ENCODE assay signal across 10 mouse cellular contexts in genomic region chr17:27685550-27685913, GRCm38 (mm10). TPM values are rescaled to one million over a fixed set of nuclear protein-coding genes. Genes with fewer than 3 reads are reported as not detected.
DNase-seq lines count a peak whose midpoint lies in the region; ATAC-seq and TF ChIP-seq lines count a peak whose summit lies in the region.
"Had no signal": no experiment of that assay in that cellular context is flagged by ENCODE, and none has a peak within 500 bp of the region (broad histone marks: within the 10 kb centered on the region; RNA-seq: fewer than 3 reads in every experiment).

No protein-coding gene starts in this region.

- no peaks in the 10 kb centered on the region for H3K9me3 ChIP-seq in lung, embryonic 14.5 days (ENCODE audit: low read depth, low read length)
- H3K9me3 ChIP-seq in forebrain, embryonic 16.5 days (ENCODE audit: control insufficient read depth, low read length) = no peaks in the 10 kb centered on the region
- no peaks in the 10 kb centered on the region for H3K9me3 ChIP-seq in limb, embryonic 15.5 days

- H3K36me3 ChIP-seq in lung, embryonic 14.5 days (ENCODE audit: insufficient read depth) = no peaks in the 10 kb centered on the region
- no peaks in the 10 kb centered on the region for H3K36me3 ChIP-seq in forebrain, embryonic 16.5 days (ENCODE audit: control insufficient read depth, insufficient read depth)
- no peaks in the 10 kb centered on the region for H3K36me3 ChIP-seq in limb, embryonic 15.5 days
- H3K36me3 ChIP-seq in small intestine, adult 2 months (ENCODE audit: control insufficient read depth, insufficient read depth, low read length) = no peaks in the 10 kb centered on the region

- no peak overlapping the region for H3K27ac ChIP-seq in lung, embryonic 14.5 days (ENCODE audit: low read depth)
- H3K27ac ChIP-seq in forebrain, embryonic 16.5 days (ENCODE audit: low read length) = no peak overlapping the region
- H3K27ac ChIP-seq in limb, embryonic 15.5 days = no peak overlapping the region
- H3K27ac ChIP-seq in small intestine, adult 2 months (ENCODE audit: insufficient read depth, low read depth, low read length) = no peak overlapping the region

- peak; percentile 9; the same call in 1 of the 2 replicates for ATAC-seq in lung, embryonic 14.5 days (ENCODE audit: insufficient read depth)
- peak; percentile 42 for ATAC-seq in forebrain, embryonic 16.5 days
- ATAC-seq in limb, embryonic 15.5 days (ENCODE audit: insufficient number of reproducible peaks, low FRiP score, low TSS enrichment, low read depth) = no peak

- TF ChIP-seq CTCF in lung, embryonic 14.5 days (IDR thresholded peaks at IDR 0.05; ENCODE audit: low read depth) = no peak
- TF ChIP-seq CTCF in small intestine, adult 2 months (IDR thresholded peaks at IDR 0.05; ENCODE audit: extremely low read depth, insufficient read length, insufficient replicate concordance, low read depth, low read length) = no peak

- 2% methylated on average over 11 of the region's 11 CpGs for WGBS in lung, embryonic 14.5 days
- WGBS in forebrain, embryonic 16.5 days = 2% methylated on average over 11 of the region's 11 CpGs
- WGBS in limb, embryonic 15.5 days = 2% methylated on average over 11 of the region's 11 CpGs
- 4% methylated on average over 11 of the region's 11 CpGs for WGBS in small intestine, adult 2 months

- DNase-seq in lung, embryonic 14.5 days = no peak
- no peak for DNase-seq in lung, postnatal 36 days
- no peak for DNase-seq in embryo, embryonic 10.5 days (ENCODE audit: low spot score)
- DNase-seq in spleen, adult 12 weeks (ENCODE audit: low spot score) = no peak
- DNase-seq in frontal cortex, postnatal 14 days (ENCODE audit: low spot score in 2 of 2) = no peak

- no peaks in the 10 kb centered on the region for H3K4me1 ChIP-seq in lung, embryonic 14.5 days (ENCODE audit: insufficient read depth)
- H3K4me1 ChIP-seq in forebrain, embryonic 16.5 days (replicated peaks; ENCODE audit: control insufficient read depth, insufficient read depth, low read length) = peaks cover 25% of the 10 kb centered on the region
- H3K4me1 ChIP-seq in limb, embryonic 15.5 days = peaks cover 22% of the 10 kb centered on the region
- H3K4me1 ChIP-seq in small intestine, adult 2 months (ENCODE audit: control insufficient read depth, insufficient read depth, insufficient read length, low read length) = peaks cover 7% of the 10 kb centered on the region; the same call in 1 of the 2 replicates

- H3K27me3 ChIP-seq in lung, embryonic 14.5 days (ENCODE audit: insufficient read depth, low read length) = peaks cover 35% of the 10 kb centered on the region
- H3K27me3 ChIP-seq in forebrain, embryonic 16.5 days (replicated peaks; ENCODE audit: control insufficient read depth, insufficient read depth, low read length) = no peaks in the 10 kb centered on the region
- H3K27me3 ChIP-seq in limb, embryonic 15.5 days = peaks cover 39% of the 10 kb centered on the region
- H3K27me3 ChIP-seq in small intestine, adult 2 months (ENCODE audit: control insufficient read depth, insufficient read depth, low read length) = peaks cover 29% of the 10 kb centered on the region

- H3K4me3 ChIP-seq in lung, embryonic 14.5 days (ENCODE audit: low read depth, low read length) = peak overlapping the region; percentile 42
- peak overlapping the region; percentile 66 for H3K4me3 ChIP-seq in forebrain, embryonic 16.5 days (replicated peaks; ENCODE audit: low read length)
- peak overlapping the region; percentile 44 for H3K4me3 ChIP-seq in limb, embryonic 15.5 days
- H3K4me3 ChIP-seq in small intestine, adult 2 months (ENCODE audit: low read depth, low read length) = peak overlapping the region; percentile 29; the same call in 1 of the 2 replicates

- TF ChIP-seq POLR2A in small intestine, adult 2 months (IDR thresholded peaks at IDR 0.05; ENCODE audit: low read depth, low read length) = no peak

- H3K4me2 ChIP-seq in lung, embryonic 14.5 days = peak overlapping the region; percentile 79
- peak overlapping the region; percentile 99 for H3K4me2 ChIP-seq in forebrain, embryonic 16.5 days (ENCODE audit: low read length)
- peak overlapping the region; percentile 94 for H3K4me2 ChIP-seq in limb, embryonic 15.5 days

- H3K9ac ChIP-seq in lung, embryonic 14.5 days = peak overlapping the region; percentile 29; the same call in 1 of the 2 replicates
- H3K9ac ChIP-seq in forebrain, embryonic 16.5 days (replicated peaks; ENCODE audit: low read depth, low read length) = peak overlapping the region; percentile 76
- no peak overlapping the region for H3K9ac ChIP-seq in limb, embryonic 15.5 days

RNA-seq across cellular contexts. Expression of gene Pacsin1, which starts 30.2 kb away (rescaled TPM):
- polyA plus RNA-seq in lung, embryonic 14.5 days (2014; fragmentation: Nextera tagmentation; extraction: Ambion mirVana) = 0.39 and 0.60 TPM in 2 replicates
- 32.9 and 44.2 TPM in 2 replicates for polyA plus RNA-seq in forebrain, embryonic 16.5 days (2015; fragmentation: Nextera tagmentation; extraction: Ambion mirVana)
- polyA plus RNA-seq in limb, embryonic 15.5 days (2015; fragmentation: Nextera tagmentation; extraction: Ambion mirVana) = 2.5 and 3.4 TPM in 2 replicates
- 1.2 and 2.2 TPM in 2 replicates for polyA plus RNA-seq in small intestine, adult 2 months (2012; rRNA removed)

RNA-seq across cellular contexts. Expression of gene Spdef, which starts 43.2 kb away (rescaled TPM):
- 0.88 and 1.1 TPM in 2 replicates for polyA plus RNA-seq in lung, embryonic 14.5 days (2014; fragmentation: Nextera tagmentation; extraction: Ambion mirVana)
- 0.27 and 0.70 TPM in 2 replicates for polyA plus RNA-seq in forebrain, embryonic 16.5 days (2015; fragmentation: Nextera tagmentation; extraction: Ambion mirVana)
- 0.12 TPM in 1 of 2 replicates, not detected in the other for polyA plus RNA-seq in limb, embryonic 15.5 days (2015; fragmentation: Nextera tagmentation; extraction: Ambion mirVana)
- polyA plus RNA-seq in small intestine, adult 2 months (2012; rRNA removed) = 43.8 and 57.5 TPM in 2 replicates

RNA-seq across cellular contexts. Expression of gene Rps10, which starts 49.1 kb away (rescaled TPM):
- 1,167 and 1,191 TPM in 2 replicates for polyA plus RNA-seq in lung, embryonic 14.5 days (2014; fragmentation: Nextera tagmentation; extraction: Ambion mirVana)
- polyA plus RNA-seq in forebrain, embryonic 16.5 days (2015; fragmentation: Nextera tagmentation; extraction: Ambion mirVana) = 467 and 512 TPM in 2 replicates
- 793 and 967 TPM in 2 replicates for polyA plus RNA-seq in limb, embryonic 15.5 days (2015; fragmentation: Nextera tagmentation; extraction: Ambion mirVana)
- polyA plus RNA-seq in small intestine, adult 2 months (2012; rRNA removed) = 1,015 and 1,308 TPM in 2 replicates

RNA-seq across cellular contexts. Expression of gene RPS10-NUDT3, which starts 50.5 kb away (rescaled TPM):
- polyA plus RNA-seq in lung, embryonic 14.5 days (2014; fragmentation: Nextera tagmentation; extraction: Ambion mirVana) = not detected in 2 replicates
- polyA plus RNA-seq in forebrain, embryonic 16.5 days (2015; fragmentation: Nextera tagmentation; extraction: Ambion mirVana) = not detected in 2 replicates
- polyA plus RNA-seq in limb, embryonic 15.5 days (2015; fragmentation: Nextera tagmentation; extraction: Ambion mirVana) = not detected in 2 replicates
- not detected in 2 replicates for polyA plus RNA-seq in small intestine, adult 2 months (2012; rRNA removed)
- polyA plus RNA-seq: liver, adult 2 months; spleen, adult 2 months had no signal

Comparison
In these comparisons a context has a peak if more than half of its experiments do, and no peak if none do; other contexts are left out.
1. RNA of gene Spdef, which starts 43.2 kb away (polyA plus RNA-seq): 43.8 to 57.5 TPM in small intestine, adult 2 months; 0.88 to 1.1 TPM in lung, embryonic 14.5 days, 0.27 to 0.70 TPM in forebrain, embryonic 16.5 days and 0.12 TPM in limb, embryonic 15.5 days; every median in the first group is over 10 times any median in the second.
2. Peak in every context shown above with its lines, with median percentiles within 50 percentile points of each other: H3K4me2 ChIP-seq and H3K4me3 ChIP-seq.